Mouse (Mus musculus) frontal cortex, adult (tissue): ENCODE data around the gene Pidd1.
"Not testable (repeated sequence)": the region's sequence is repeated elsewhere in the genome, so short reads cannot be mapped to it uniquely, and the experiment has no call there.

Experiments
- ATAC-seq: cut with Nextera tagmentation; 2 replicates; pipeline ENCODE4 v1.9.2; 2017; ENCODE audit warnings: mild to moderate bottlenecking, moderate library complexity, mixed read lengths; ENCODE audit not compliant: low TSS enrichment

The Pidd1 gene

DNA sequence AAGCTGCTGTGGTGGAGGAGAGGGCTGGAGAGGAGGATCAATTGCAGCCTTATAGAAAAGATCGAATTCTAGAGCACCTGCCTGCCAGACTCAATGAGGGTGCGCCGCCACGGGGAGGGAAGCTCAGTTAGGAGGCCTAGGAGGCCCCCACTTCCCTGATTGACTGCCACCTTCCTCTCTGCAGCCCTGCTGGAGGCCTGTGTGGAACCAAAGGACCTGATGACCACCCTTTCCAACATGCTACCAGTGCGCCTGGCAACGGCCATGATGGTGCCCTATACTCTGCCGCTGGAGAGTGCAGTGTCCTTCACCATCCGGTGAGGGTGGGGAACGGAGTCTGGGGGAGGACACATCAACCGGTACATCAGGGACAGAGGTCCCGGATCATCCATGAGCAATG lies 14.8 kb upstream of the Pidd1 start:
- ATAC-seq, result no peak

DNA sequence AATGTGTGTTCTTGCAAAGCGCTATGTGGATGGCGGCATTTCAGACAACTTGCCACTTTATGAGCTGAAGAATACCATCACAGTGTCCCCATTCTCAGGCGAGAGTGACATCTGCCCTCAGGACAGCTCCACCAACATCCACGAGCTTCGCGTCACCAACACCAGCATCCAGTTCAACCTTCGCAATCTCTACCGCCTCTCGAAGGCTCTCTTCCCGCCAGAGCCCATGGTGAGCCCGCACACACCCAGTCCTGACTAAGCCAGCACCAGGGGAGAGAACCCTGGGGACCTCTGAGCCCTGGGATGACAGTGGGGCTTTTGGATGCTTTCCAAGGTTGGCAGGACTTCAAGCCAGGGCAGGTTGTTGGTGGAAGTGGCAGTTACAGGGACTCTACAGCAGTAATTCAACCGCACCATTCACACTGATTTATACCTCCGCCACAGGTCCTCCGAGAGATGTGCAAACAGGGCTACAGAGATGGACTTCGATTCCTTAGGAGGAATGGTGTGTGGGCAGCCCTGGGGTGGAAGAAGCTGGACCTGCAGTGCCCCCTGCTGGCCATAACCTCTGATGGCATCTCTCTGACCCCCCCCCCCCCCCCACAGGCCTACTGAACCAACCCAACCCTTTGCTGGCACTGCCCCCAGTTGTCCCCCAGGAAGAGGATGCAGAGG lies 14.3 kb upstream of the Pidd1 start:
- no peak for ATAC-seq

GRCm38 (mm10) chr7:141457236-141457635 lies 13.4 kb upstream of the Pidd1 start:
- no peak for ATAC-seq

GRCm38 (mm10) chr7:141456739-141457138 lies 12.9 kb upstream of the Pidd1 start:
- ATAC-seq, result no peak

DNA sequence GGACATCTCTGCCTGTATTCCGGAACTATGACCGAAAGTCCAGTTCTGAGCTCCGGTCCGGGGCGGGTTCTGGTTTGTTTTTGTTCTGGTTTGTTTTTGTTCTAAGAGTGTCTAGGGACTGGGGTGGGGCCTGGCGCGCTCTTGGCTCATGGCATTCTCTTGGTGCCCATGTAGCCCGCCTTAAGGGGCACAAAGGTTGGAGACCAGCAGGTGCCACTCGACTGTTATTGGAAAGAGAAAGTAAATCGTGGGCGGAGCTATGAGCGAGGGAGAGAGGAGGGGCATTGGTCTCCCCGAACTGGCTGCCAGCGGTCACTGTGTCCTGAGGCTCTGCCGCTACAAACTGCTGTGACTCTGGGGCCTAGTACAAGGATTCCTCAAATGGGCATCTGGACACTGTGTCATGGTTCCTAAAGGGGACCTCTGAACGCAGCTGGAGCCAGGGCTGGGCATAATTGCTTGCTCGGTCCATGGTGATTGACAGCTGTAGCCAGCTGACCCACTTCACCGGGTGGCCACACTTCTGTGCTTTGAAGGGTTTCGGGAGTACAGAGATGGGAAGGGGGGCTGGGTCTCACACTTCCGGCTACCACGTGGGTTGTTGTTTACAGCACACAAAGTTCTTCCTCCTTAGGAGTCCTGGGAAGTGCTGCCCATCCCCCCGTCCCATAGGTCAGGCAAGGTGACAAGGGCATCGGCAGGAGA lies 11.9 kb upstream of the Pidd1 start:
- ATAC-seq, result peak; percentile 22; the same call in 1 of the 2 replicates

GRCm38 (mm10) chr7:141454967-141455551 lies 11.2 kb upstream of the Pidd1 start, which contains the start of gene Pnpla2:
Gene Pnpla2, plus strand, starts transcription at chr7:141455198.
- peak; percentile 70 for ATAC-seq

GRCm38 (mm10) chr7:141453636-141454035 lies 9.8 kb upstream of the Pidd1 start:
- ATAC-seq, result no peak

- ATAC-seq, result no peak
These were observed 8.1 kb upstream of the Pidd1 start for GRCm38 (mm10) chr7:141451928-141452327.

- ATAC-seq, result peak; percentile 86
These were observed 3.5 kb upstream of the Pidd1 start, which contains the start of gene Rplp2 for GRCm38 (mm10) chr7:141447110-141447991. Gene Rplp2, plus strand, starts transcription at chr7:141447370.

- not testable (repeated sequence) for ATAC-seq
These were observed 2.5 kb upstream of the Pidd1 start for GRCm38 (mm10) chr7:141446374-141446773.

GRCm38 (mm10) chr7:141443081-141443821 lies 574 bp downstream of the Pidd1 start:
- ATAC-seq, result no peak

DNA sequence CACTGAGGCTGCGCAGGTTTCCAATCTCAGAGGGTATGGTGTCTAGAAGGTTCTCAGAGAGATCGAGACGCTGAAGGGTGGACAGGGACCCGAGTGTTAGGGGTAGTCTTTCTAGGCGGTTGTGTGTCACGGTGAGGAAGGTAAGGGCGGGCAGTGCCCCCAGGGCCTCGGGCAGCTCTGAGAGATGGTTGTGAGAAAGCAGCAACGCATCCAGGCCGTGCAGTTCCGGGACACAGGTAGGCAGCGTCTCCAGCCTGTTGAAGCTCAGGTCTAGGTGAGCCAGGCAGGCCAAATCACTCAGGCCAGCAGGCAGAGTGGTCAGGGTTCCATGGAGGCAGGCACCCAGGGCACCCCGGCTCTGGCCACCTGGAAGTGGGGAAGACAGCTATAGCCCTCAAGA lies 1.6 kb downstream of the Pidd1 start:
- ATAC-seq, result no peak

- no peak for ATAC-seq
These were observed 2.4 kb downstream of the Pidd1 start for GRCm38 (mm10) chr7:141441460-141441859.

GRCm38 (mm10) chr7:141440613-141441012 lies 3.2 kb downstream of the Pidd1 start:
- no peak for ATAC-seq

- ATAC-seq, result no peak
These were observed 4.0 kb downstream of the Pidd1 start for GRCm38 (mm10) chr7:141439811-141440210.

GRCm38 (mm10) chr7:141439140-141439679 lies 4.6 kb downstream of the Pidd1 start:
- no peak for ATAC-seq

- no peak for ATAC-seq
These were observed 5.4 kb downstream of the Pidd1 start for GRCm38 (mm10) chr7:141438201-141438968.

- ATAC-seq, result peak; percentile 60
These were observed 6.4 kb downstream of the Pidd1 start, which contains the start of gene Slc25a22 for GRCm38 (mm10) chr7:141437178-141438120. Gene Slc25a22, minus strand, starts transcription at chr7:141437892.

DNA sequence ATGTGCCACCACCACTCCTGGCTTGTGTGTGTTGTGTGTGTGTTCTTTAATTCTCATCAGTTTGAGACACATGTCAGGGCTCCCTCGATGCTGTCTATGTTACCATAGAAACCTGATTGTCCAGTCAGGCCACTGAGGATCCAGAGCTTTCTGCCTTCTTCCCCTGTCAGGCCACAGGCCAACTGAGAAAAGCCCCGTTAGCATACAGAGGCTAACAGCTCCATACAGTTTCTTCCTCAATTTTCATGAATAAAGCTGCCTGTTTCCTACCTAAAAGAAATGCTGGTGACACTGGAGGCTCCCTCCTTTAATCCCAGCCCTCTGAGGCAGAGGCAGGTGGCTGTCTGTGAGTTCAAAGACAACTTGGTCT lies 7.3 kb downstream of the Pidd1 start:
- ATAC-seq, result no peak
